Mouse (Mus musculus) limb, embryonic 11.5 days (tissue): ENCODE measurements around the gene 2210407C18Rik. TPM values are rescaled to one million over a fixed set of nuclear protein-coding genes. Genes with fewer than 3 reads are reported as not detected.
A peak's percentile ranks its signal among the peaks of the same experiment; 100 is the strongest.

Experiments
- ATAC-seq: fragments of 200-750 bp; cut with Nextera tagmentation; 2 replicates; pipeline ENCODE4 v1.8.0; 2017; ENCODE audit warnings: low read depth; ENCODE audit not compliant: insufficient number of reproducible peaks, low FRiP score, low TSS enrichment
- DNase-seq: peaks from one replicate; pipeline ENCODE4 v3.0.0-alpha.2; 2015; ENCODE audit warnings: low spot score
- H3K27ac ChIP-seq: fragments of 300-500 bp; sonication (generic); replicated peaks from 2 replicates; pipeline ENCODE4 v1.5.1; 2014; ENCODE audit warnings: low read depth, mild to moderate bottlenecking, low read length
- H3K27me3 ChIP-seq: fragments of 300-500 bp; sonication (generic); 2 replicates; pipeline ENCODE4 v1.6.1; 2014; ENCODE audit warnings: mild to moderate bottlenecking, low read length, mixed read lengths; ENCODE audit not compliant: control insufficient read depth, insufficient read depth
- H3K36me3 ChIP-seq: fragments of 300-500 bp; sonication (generic); 2 replicates; pipeline ENCODE4 v1.6.1; 2014; ENCODE audit warnings: mild to moderate bottlenecking, low read length, moderate library complexity, mixed read lengths; ENCODE audit not compliant: control insufficient read depth, insufficient read depth
- H3K4me1 ChIP-seq: fragments of 300-500 bp; sonication (generic); 2 replicates; pipeline ENCODE4 v1.6.1; 2014; ENCODE audit warnings: low read length, mixed read lengths; ENCODE audit not compliant: control insufficient read depth, insufficient read depth
- H3K4me2 ChIP-seq: fragments of 300-500 bp; sonication (generic); 2 replicates; pipeline ENCODE4 v1.6.1; 2014; ENCODE audit warnings: low read depth, mild to moderate bottlenecking, moderate library complexity; ENCODE audit not compliant: severe bottlenecking
- H3K4me3 ChIP-seq: fragments of 300-500 bp; sonication (generic); 2 replicates; pipeline ENCODE4 v1.5.1; 2014; ENCODE audit warnings: low read depth, low read length
- H3K9ac ChIP-seq: fragments of 300-500 bp; sonication (generic); 2 replicates; pipeline ENCODE4 v1.6.1; 2014; ENCODE audit warnings: mild to moderate bottlenecking, low read length
- H3K9me3 ChIP-seq: fragments of 300-500 bp; sonication (generic); 2 replicates; pipeline ENCODE4 v1.6.1; 2016; ENCODE audit warnings: low read length; ENCODE audit not compliant: control insufficient read depth
- WGBS: fragments of 180-500 bp; shearing (Covaris S2); extraction: QIAGEN DNeasy Blood & Tissue Kit; methylation state at CpG from one replicate; pipeline ENCODE4 v1.1.7; 2014; 5-methylcytosine and 5-hydroxymethylcytosine counted together
- polyA plus RNA-seq: library from polyadenylated mRNA; unstranded; fragments of >200 nt; fragmentation: Nextera tagmentation; extraction: Ambion mirVana; gene quantifications from 2 replicates; pipeline ENCODE4 v1.2.1, GENCODE M21; 2014

The 2210407C18Rik gene
- polyA plus RNA-seq, 1 experiment from 2014 or later: not detected

GRCm38 (mm10) chr11:58636376-58636977, 20.6 kb upstream of the 2210407C18Rik start:
- ATAC-seq: no peak
- Histone ChIP-seq H3K9me3 (no peaks in the 10 kb centered on the region), H3K36me3 (no peaks in the 10 kb centered on the region), H3K4me2 (no peak overlapping the region), H3K9ac (no peak overlapping the region), H3K27me3 (peaks cover 2% of the 10 kb centered on the region; the same call in 1 of the 2 replicates), H3K4me3 (no peak overlapping the region), H3K4me1 (0 out of 2 replicates have a peak, but pooled peaks cover 5% of the 10 kb centered on the region), H3K27ac (no peak overlapping the region)
- peak; percentile 69 for DNase-seq
- 17% methylated on average over 3 of the region's 4 CpGs for WGBS

DNA sequence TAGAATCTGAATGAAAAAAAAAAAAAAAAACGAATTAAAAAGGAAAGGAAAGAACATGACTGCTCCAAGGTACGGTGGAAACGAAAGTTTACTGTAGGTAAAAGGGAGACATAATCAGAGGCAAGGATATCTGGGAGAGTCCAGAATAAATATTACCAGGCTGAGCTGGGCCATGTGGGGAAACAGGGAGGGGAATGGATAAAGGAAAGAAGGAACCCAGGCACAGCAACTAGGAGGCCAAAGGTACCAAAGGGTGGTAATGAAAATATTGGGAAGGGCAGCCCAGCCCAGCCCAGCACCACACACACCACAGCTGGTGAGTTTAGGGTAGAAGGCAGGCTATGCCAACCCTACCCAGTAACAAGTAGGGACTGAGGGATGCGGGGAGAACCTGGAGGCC, 19.0 kb upstream of the 2210407C18Rik start:
- Histone ChIP-seq H3K9ac (no peak overlapping the region), H3K9me3 (no peaks in the 10 kb centered on the region), H3K36me3 (no peaks in the 10 kb centered on the region), H3K4me1 (no peaks in the 10 kb centered on the region), H3K27ac (no peak overlapping the region), H3K4me3 (no peak overlapping the region), H3K4me2 (no peak overlapping the region), H3K27me3 (no peaks in the 10 kb centered on the region)
- DNase-seq: no peak
- no peak for ATAC-seq
- WGBS: 71% methylated on average over 4 of the region's 4 CpGs

DNA sequence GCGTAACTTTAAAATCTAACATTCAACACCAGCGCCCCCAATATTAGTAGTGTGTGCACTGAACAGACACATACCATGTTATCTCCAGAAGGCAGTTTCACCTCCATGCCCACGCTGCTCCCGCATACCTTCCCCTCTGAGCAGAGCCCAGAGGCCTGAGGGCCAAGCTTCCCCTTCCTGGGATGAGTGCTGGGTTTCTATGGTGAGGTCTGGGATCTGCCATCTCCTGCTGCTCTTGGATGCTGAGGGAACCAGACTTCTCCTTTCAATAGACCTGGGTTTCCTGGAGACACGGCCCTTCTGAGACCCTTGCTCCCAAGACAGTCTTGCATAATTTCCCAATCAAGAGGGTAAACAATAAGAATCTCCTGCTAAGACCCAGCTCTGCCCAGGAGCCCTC, 14.5 kb upstream of the 2210407C18Rik start, which contains the start of gene Olfr323:
Olfr323 (minus strand) TSS at position 101 of the 400 bp plus-strand sequence.
- no peak within 1 kb of the TSS for H3K4me2 ChIP-seq
- no peak within 1 kb of the TSS for H3K9ac ChIP-seq
- no peaks in the 10 kb centered on the region for H3K4me1 ChIP-seq
- H3K27me3 ChIP-seq: no peaks in the 10 kb centered on the region
- no peak within 1 kb of the TSS for H3K4me3 ChIP-seq
- no peak within 1 kb of the TSS for H3K27ac ChIP-seq
- H3K36me3 ChIP-seq: no peaks in the 10 kb centered on the region
- 78% methylated on average over 5 of the region's 5 CpGs for WGBS
- no peaks in the 10 kb centered on the region for H3K9me3 ChIP-seq
- DNase-seq (no peak), ATAC-seq (no peak)

GRCm38 (mm10) chr11:58626146-58626545, 10.3 kb upstream of the 2210407C18Rik start:
- H3K4me3 ChIP-seq: no peak overlapping the region
- H3K27ac ChIP-seq: no peak overlapping the region
- H3K9me3 ChIP-seq: no peaks in the 10 kb centered on the region
- H3K4me2 ChIP-seq: no peak overlapping the region
- H3K27me3 ChIP-seq: no peaks in the 10 kb centered on the region
- no peak for DNase-seq
- H3K9ac ChIP-seq: no peak overlapping the region
- ATAC-seq: no peak
- 82% methylated on average over 4 of the region's 4 CpGs for WGBS
- no peaks in the 10 kb centered on the region for H3K4me1 ChIP-seq
- H3K36me3 ChIP-seq: no peaks in the 10 kb centered on the region

DNA sequence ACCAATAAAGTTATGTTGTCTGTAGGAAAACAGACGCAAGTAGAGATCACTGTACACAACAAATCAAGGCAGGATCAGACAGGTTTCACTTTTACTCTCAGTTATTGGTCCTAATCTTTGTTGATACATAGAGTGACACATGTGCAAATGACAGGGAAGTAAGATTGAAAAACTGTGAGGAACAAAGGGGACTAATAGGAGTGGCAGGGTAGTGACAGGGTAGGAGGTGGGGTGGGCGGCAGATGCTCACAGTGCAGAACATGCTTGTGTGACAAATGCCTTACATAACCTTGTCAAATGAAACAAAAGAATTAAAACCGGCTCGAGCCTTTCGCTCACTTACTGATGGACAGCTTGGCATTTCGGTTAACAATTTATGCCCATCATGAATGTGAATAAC, 2.9 kb upstream of the 2210407C18Rik start:
- Histone ChIP-seq H3K36me3 (no peaks in the 10 kb centered on the region), H3K4me3 (no peak overlapping the region), H3K4me1 (no peaks in the 10 kb centered on the region), H3K4me2 (no peak overlapping the region), H3K9ac (no peak overlapping the region), H3K27ac (no peak overlapping the region), H3K27me3 (no peaks in the 10 kb centered on the region), H3K9me3 (no peaks in the 10 kb centered on the region)
- no peak for ATAC-seq
- DNase-seq: no peak
- WGBS: 81% methylated on average over 6 of the region's 6 CpGs

- no peak overlapping the region for H3K4me2 ChIP-seq
Observed at GRCm38 (mm10) chr11:58618369-58618768, 2.5 kb upstream of the 2210407C18Rik start.

GRCm38 (mm10) chr11:58614526-58614925, 1.3 kb downstream of the 2210407C18Rik start:
- Histone ChIP-seq H3K9me3 (no peaks in the 10 kb centered on the region), H3K27me3 (no peaks in the 10 kb centered on the region), H3K4me3 (no peak overlapping the region), H3K27ac (no peak overlapping the region), H3K36me3 (no peaks in the 10 kb centered on the region), H3K4me1 (no peaks in the 10 kb centered on the region), H3K4me2 (no peak overlapping the region), H3K9ac (no peak overlapping the region)
- ATAC-seq (no peak), DNase-seq (no peak)

More at GRCm38 (mm10) chr11:58618369-58618768, 2.5 kb upstream of the 2210407C18Rik start:
- H3K27ac ChIP-seq: no peak overlapping the region
- H3K4me1 ChIP-seq: no peaks in the 10 kb centered on the region
- no peak for DNase-seq
- no peaks in the 10 kb centered on the region for H3K9me3 ChIP-seq
- H3K4me3 ChIP-seq: no peak overlapping the region
- H3K9ac ChIP-seq: no peak overlapping the region
- no peak for ATAC-seq
- H3K36me3 ChIP-seq: no peaks in the 10 kb centered on the region
- H3K27me3 ChIP-seq: no peaks in the 10 kb centered on the region
- 73% methylated on average over 3 of the region's 3 CpGs for WGBS

- H3K36me3 ChIP-seq: no peaks in the 10 kb centered on the region
- 64% methylated on average over 3 of the region's 3 CpGs for WGBS
- no peak overlapping the region for H3K4me3 ChIP-seq
- no peak for DNase-seq
- ATAC-seq: no peak
- H3K4me1 ChIP-seq: no peaks in the 10 kb centered on the region
- H3K27ac ChIP-seq: no peak overlapping the region
- no peak overlapping the region for H3K9ac ChIP-seq
- H3K27me3 ChIP-seq: no peaks in the 10 kb centered on the region
- no peaks in the 10 kb centered on the region for H3K9me3 ChIP-seq
- no peak overlapping the region for H3K4me2 ChIP-seq
Observed at GRCm38 (mm10) chr11:58613359-58613758, 2.5 kb downstream of the 2210407C18Rik start.

DNA sequence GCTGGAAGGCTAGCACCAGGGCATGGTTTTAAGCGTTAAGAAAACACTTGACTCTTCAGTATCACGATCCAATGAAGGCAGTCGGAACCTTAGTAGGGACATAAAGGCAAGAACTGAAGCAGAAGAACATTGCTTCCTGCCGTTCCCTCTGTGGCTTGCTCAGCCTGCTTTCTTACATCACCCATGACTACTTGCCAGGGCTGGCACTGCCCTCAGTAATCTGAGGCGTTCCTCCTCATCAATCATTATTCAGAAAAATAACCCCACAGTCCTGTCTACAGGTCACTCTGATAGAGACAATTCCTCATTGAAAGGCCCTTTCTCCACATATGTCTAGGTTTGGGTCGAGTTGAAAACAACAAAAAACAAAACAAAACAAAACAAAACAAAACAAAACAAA, 8.8 kb downstream of the 2210407C18Rik start:
- no peak overlapping the region for H3K9ac ChIP-seq
- no peak overlapping the region for H3K27ac ChIP-seq
- H3K4me2 ChIP-seq: no peak overlapping the region
- DNase-seq (no peak), ATAC-seq (no peak)
- H3K27me3 ChIP-seq: no peaks in the 10 kb centered on the region
- no peaks in the 10 kb centered on the region for H3K4me1 ChIP-seq
- H3K4me3 ChIP-seq: no peak overlapping the region
- H3K36me3 ChIP-seq: no peaks in the 10 kb centered on the region
- H3K9me3 ChIP-seq: no peaks in the 10 kb centered on the region
- 85% methylated on average over 6 of the region's 6 CpGs for WGBS
